Mouse (Mus musculus) splenic B cell, adult 2 months (primary cell): ENCODE data around the gene Hps1.
A peak's percentile ranks its signal among the peaks of the same experiment; 100 is the strongest.
"Not testable (repeated sequence)": the region's sequence is repeated elsewhere in the genome, so short reads cannot be mapped to it uniquely, and the experiment has no call there.

Experiments
- DNase-seq: peaks from one replicate; pipeline ENCODE4 v3.0.0-alpha.2; 2011; ENCODE audit warnings: low read depth, low spot score
- H3K27me3 ChIP-seq: 2 replicates; pipeline ENCODE4 v1.6.1; 2012; ENCODE audit warnings: mild to moderate bottlenecking, low read length, moderate library complexity, mixed read lengths; ENCODE audit not compliant: control insufficient read depth, poor library complexity, insufficient read depth, severe bottlenecking
- H3K36me3 ChIP-seq: 2 replicates; pipeline ENCODE4 v1.6.1; 2012; ENCODE audit warnings: mild to moderate bottlenecking, low read length, moderate library complexity, mixed read lengths; ENCODE audit not compliant: control insufficient read depth, poor library complexity, insufficient read depth, severe bottlenecking

The Hps1 gene

DNA sequence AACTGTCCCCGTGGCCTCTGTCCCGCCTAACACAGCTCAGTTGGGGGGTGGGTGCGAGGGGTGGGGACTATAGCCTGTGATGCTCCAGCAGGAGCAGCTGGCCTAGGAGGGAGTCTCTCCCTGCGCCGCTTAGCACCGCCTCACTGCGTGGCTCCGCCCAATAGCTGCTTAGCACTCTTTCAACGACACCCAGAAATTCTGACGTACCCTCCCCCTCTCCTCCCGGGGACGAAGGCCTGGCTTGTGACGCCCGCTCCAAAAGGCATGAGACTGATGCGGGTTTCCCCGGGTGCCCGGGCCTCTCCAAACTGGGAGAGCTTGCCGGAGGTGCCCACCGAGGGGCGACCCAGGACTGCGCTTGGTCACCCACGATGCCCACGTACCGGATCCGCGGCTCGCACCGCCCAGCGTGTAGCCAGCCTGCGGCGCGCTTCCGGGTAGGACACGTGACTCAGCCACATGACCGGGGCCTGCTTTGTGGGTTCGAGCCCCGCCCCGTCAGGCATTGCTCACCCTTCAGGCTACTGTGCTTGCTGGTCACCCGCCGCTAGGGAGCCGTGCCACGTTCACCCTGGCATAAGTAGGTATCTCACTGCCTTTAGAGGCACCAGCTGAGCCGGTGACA is at the start of gene Hps1:
TSS of gene Hps1 (minus strand) at position 448 of the 625 bp plus-strand sequence.
- peak; percentile 90 for DNase-seq
- Histone ChIP-seq H3K36me3 (no peaks in the 10 kb centered on the region), H3K27me3 (no peaks in the 10 kb centered on the region)

DNA sequence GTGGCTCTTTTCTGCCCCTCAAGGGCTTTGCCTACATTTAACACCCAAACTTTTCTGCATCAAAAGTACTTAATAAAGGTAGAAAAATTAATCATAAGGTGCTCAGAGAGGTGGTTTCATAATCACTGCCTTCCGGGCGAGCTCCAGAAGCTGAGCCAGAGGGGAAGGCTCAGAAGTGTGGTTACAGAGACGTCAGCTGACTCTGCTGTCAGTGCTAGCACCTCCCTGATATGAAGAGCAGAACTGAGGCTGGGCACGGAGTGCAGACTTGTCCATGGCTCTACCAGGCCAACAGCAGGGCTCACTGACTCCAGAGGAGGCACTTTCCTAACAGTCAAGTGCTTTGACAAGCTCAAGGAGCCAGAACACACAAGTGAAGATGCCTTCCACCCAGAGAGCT is 49.4 kb upstream of the Hps1 start:
- H3K36me3 ChIP-seq: no peaks in the 10 kb centered on the region
- DNase-seq: no peak

DNA sequence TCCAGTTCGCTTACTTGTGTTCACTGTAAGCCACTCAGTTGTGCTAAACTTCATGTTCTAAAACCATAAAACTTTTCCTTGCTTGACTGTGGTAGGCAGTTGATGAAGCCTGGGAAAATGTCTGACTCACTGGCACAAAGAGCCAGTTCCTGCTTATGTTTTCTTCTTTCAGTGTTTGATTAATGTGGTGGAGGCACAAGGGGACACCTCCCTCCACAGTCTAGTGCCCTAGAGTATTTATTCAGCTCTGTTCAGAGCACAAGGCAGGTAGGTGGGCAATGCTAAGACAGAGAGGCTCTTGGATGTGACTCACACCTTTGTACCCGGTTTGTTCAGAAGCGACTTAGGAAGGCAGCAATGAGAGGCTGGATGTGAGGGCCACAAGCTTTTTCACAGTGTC is 48.1 kb upstream of the Hps1 start:
- DNase-seq: no peak
- H3K36me3 ChIP-seq: no peaks in the 10 kb centered on the region
- no peaks in the 10 kb centered on the region for H3K27me3 ChIP-seq

More for the DNA sequence above, 49.4 kb upstream of the Hps1 start:
- H3K27me3 ChIP-seq: no peaks in the 10 kb centered on the region

DNA sequence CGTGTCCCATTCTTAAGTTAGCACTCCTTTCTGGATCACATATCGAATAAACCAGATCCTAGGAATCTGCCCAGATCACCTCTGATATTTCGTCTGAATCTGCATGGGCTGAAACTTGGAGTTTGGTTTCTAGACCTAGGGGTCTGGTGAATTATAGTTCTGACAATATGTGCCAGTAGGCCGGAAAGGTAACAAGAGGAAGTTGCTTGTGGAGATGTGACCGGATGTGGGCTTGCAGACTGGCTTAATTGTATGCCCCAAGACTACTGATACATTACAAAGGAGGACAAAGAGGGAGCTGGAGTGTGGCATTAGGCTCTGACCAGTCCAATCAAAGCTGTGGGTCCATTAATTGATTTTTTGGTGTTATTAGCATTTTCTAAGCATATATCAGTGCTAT is 40.3 kb upstream of the Hps1 start:
- Histone ChIP-seq H3K27me3 (no peaks in the 10 kb centered on the region), H3K36me3 (no peaks in the 10 kb centered on the region)
- DNase-seq: peak; percentile 3

DNA sequence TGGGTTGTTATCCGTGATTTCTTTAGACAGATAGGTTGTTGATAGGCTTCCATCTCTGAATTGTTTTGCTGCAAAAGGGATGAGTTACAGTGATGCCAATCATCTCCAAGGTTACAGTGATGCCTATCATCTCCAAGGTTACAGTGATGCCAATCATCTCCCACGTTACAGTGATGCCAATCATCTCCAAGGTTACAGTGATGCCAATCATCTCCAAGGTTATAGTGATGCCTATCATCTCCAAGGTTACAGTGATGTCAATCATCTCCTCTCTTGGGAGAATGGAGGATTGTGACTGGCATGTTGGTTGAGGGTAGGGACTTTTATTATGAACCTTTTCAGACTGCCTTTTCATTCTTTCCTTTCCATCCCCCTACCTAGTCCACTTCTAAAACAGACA is 38.0 kb upstream of the Hps1 start:
- no peak for DNase-seq
- Histone ChIP-seq H3K27me3 (no peaks in the 10 kb centered on the region), H3K36me3 (no peaks in the 10 kb centered on the region)

DNA sequence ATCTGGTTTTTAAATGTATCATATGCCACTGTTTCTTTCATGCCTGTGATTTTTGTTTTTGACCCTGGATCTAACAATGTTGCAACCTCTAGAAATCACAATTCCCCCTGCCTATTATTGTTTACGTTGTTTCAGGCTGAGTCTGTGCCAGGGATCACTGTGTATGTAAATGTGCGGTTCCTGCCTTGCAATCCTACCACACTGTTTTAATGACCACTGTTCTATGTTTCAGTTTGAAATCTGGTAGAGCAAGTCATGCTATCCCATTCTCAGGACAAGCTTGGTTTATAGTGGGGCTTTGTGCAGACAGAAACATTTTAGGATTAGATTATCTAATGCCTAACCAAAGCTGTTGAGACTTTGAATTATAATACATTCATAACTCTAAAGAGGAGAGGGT is 36.5 kb upstream of the Hps1 start:
- H3K36me3 ChIP-seq: no peaks in the 10 kb centered on the region
- no peak for DNase-seq
- no peaks in the 10 kb centered on the region for H3K27me3 ChIP-seq

DNA sequence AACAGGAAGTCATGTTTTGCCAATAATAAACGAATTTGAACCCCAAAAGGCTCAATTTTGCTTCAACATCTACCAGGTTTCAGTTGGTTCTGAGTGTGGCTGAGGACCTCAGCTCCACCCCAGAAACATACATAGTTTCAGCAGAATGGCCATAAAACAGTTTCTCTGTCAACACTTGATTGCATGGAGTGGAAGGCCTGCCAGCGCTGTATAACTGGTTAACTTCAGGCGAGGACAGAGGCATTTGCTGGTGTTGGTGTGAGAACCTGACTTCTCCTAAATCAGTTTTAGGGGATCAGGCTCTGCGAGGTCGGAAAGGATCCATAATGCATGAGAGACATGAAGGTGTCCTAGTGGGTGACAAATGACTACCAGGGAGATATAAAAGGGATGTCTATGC is 30.4 kb upstream of the Hps1 start:
- DNase-seq: no peak
- Histone ChIP-seq H3K36me3 (no peaks in the 10 kb centered on the region), H3K27me3 (no peaks in the 10 kb centered on the region)

DNA sequence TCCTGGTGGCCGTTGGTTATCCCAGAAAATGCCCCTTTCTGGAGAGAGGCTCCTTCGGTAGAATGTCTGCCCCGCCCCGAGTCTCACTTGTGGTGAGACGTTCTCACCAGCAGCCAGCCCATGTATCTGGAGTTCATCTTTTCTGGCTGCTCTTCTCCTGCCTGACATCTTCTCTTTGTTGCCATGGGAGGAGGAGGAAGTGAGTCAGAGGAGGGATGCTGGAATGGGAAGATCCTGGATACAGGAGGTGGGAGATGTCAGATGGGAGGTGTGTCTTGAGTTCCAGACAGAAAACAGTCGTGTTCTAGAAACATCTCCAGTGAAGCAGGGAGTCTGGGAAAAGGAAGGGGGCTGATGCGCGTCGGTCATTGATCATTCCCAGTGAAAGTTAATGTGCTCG is 29.7 kb upstream of the Hps1 start:
- DNase-seq: no peak
- Histone ChIP-seq H3K36me3 (no peaks in the 10 kb centered on the region), H3K27me3 (no peaks in the 10 kb centered on the region)

DNA sequence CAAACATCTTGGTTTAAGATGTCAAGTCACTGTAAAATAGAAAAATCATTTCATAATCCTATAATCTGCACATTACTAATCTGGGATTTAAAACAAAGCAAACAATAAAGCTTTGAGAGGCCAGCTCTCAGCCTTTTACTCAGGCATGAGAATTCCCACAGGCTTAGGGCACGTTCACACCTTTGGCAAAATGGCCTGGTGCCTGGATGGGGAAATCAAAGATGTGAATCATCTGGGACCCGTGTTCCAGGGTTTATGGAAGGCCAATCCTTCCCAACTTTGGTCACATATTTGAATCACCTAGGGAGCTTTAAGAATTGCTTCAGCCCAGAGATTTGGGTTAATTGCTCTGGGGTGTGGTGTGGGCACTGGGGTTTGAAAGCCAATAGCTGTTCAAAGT is 18.1 kb upstream of the Hps1 start:
- H3K27me3 ChIP-seq: peaks cover 2% of the 10 kb centered on the region; the same call in 1 of the 2 replicates
- no peak for DNase-seq
- H3K36me3 ChIP-seq: no peaks in the 10 kb centered on the region

DNA sequence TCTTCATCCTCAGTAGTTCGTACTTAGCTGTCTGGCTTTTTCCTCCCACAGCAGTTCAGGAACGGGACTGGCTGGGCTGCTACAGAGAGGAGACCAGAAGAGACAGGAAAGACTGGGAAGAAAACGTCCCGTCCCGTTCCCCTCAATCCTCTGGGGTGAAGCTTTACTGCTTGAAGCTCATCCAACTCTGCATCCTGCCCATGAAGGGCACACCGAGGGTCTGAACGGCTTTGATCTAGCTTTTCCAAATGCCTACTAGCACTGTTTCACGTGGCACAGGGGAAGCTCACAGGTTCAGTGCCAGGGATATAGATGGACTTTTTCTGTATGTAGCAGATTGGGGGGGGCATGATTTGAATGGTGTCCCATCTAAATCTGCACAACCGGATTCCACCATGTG is 16.0 kb upstream of the Hps1 start:
- H3K36me3 ChIP-seq: no peaks in the 10 kb centered on the region
- peaks cover 2% of the 10 kb centered on the region; the same call in 1 of the 2 replicates for H3K27me3 ChIP-seq
- no peak for DNase-seq

DNA sequence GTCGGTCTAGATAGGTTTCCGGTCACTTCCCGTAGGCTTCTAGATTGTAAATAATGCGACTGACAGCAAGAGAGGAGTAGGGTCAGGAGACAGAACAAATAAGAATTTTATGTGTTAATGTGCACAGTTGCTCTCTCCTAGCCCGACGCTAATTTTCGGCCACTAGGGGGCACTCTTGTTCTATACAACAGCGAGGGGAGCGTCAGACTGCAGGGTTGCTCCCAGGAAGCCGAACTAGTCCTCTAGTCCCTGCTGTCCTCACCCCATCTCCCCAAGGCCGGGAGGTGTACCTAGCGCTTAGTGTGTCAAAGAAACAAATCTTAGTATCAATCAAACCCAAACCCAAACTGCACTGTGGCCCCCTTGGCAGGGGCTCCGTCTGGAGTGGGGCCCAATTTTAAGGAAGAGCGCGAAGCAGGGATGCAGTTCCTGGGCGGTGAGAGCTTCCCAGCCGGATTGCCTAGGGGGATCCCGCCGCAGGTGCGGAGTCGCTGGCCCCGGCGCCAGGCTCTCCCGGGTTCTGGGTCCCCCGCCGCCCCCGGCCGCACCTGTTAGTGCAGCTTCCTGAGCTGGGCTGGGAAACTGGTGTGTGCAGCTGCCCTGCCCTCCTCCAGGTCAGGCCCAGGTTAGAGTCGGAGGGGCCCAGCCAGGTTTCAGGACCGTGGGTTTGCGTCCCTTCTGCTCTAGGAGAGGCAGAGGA is 15.3 kb upstream of the Hps1 start:
- DNase-seq: peak; percentile 85
- H3K27me3 ChIP-seq: peaks cover 2% of the 10 kb centered on the region; the same call in 1 of the 2 replicates
- no peaks in the 10 kb centered on the region for H3K36me3 ChIP-seq

DNA sequence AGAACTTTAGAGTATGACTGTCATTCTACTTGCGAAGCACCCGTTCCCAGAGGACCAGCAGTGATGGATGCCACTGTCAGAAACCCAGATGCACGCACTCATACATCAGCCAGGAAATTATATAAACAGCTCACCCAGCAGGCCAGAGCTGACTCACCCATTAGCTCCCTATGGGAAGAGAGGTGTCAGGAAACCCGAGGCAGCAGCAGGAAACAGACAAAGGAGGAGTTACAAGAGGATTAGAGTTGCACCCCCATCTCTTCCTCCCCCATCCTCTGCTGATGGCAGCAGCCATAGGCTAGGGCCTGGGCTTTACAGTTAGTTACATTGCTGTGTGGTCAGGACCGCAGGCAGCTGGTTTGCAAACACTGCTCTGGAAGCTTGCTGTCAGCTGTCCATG is 8.5 kb upstream of the Hps1 start:
- Histone ChIP-seq H3K27me3 (no peaks in the 10 kb centered on the region), H3K36me3 (no peaks in the 10 kb centered on the region)

DNA sequence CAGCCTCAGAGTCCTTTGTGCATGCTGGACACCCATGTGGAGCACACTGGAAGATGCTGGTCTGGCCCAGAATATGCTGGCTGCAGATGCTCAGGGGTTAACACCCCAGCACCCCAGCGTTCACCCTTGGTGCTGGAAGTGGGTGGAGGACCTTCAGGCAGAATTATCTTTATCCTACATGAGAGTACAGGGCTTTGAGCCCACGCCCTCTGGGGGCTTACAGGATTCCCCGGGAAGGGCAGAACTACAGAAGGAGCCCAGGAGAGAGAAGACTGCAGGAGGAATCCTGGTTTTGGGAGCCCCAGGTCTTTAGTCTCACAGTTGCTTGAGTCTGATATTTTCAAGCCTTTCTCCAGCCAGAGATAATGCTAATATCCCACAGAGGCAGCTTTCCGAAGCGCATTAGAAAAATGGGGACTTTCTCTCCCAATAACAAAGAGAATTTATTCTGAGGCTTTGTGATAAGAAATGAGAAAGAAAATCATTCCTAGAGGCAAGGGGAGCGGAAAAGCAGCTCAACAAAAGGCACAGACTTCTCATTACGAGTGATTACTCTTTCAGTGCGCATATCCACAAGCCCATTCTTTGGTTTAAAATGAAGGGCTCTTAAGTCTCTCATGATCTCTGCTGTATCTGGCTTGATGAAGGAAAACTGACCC is 5.9 kb upstream of the Hps1 start:
- no peak for DNase-seq
- Histone ChIP-seq H3K36me3 (no peaks in the 10 kb centered on the region), H3K27me3 (no peaks in the 10 kb centered on the region)

More for the DNA sequence above, 8.5 kb upstream of the Hps1 start:
- DNase-seq: no peak

DNA sequence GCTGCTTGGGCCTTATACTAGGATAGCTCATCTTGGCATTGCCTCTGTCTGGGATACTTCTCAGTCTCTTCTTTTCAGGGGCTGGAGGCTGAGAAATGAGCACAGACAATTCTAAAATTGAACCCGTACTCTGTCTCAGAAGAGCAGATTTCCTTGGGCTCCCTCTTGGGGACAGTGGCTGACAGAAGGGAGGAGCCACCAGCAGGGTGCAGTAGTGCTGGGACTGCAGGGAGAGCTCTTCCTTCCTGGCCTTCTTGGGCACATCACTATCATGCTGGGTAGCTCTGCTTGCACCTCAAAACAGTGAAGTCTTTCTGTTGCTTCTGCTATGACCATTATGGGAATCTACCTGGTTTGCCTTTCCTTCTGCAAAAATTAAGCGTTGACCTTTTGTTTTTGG is 5.4 kb upstream of the Hps1 start:
- Histone ChIP-seq H3K36me3 (no peaks in the 10 kb centered on the region), H3K27me3 (no peaks in the 10 kb centered on the region)
- no peak for DNase-seq

DNA sequence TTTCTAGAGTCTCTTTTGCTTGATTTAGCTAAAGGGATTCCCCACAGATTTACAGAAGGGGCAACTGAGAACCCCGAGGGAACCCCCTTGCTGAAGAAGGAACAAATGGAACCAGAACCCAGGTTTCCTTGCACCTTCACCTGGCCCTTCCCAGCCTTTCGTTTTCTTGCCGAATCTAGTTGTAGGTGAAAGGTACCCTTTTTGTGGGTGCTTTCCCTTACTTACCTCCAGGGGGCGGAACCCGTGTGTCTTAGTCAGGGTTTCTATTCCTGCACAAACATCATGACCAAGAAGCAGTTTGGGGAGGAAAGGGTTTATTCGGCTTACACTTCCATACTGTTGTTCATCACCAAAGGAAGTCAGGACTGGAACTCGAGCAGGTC is 369 bp upstream of the Hps1 start:
- not testable (repeated sequence) for DNase-seq, H3K27me3 ChIP-seq, H3K36me3 ChIP-seq
